11 mouse cellular contexts compared by ENCODE assay signal in genomic region chr11:115208776-115209732, GRCm38 (mm10). TPM values are rescaled to one million over a fixed set of nuclear protein-coding genes. Genes with fewer than 3 reads are reported as not detected.
DNase-seq lines count a peak whose midpoint lies in the region; ATAC-seq and TF ChIP-seq lines count a peak whose summit lies in the region.
"Had no signal": no experiment of that assay in that cellular context is flagged by ENCODE, and none has a peak within 500 bp of the region (broad histone marks: within the 10 kb centered on the region; RNA-seq: fewer than 3 reads in every experiment).

No protein-coding gene starts in this region.

- 0 out of 2 replicates have a peak overlapping the region, but pooled peaks have one; percentile 22 for H3K9ac ChIP-seq in heart, embryonic 11.5 days (ENCODE audit: low read depth, low read length)
- H3K9ac ChIP-seq in heart, embryonic 12.5 days: no peak overlapping the region
- H3K9ac ChIP-seq in midbrain, embryonic 13.5 days (replicated peaks): peak overlapping the region; percentile 40; the same call in 1 of the 2 replicates
- H3K9ac ChIP-seq in midbrain, embryonic 11.5 days (ENCODE audit: low read length): no peak overlapping the region
- H3K9ac ChIP-seq: liver, embryonic 14.5 days had no signal

- DNase-seq in midbrain, embryonic 11.5 days (ENCODE audit: low spot score, missing footprints): no peak
- no peak for DNase-seq in kidney, adult 18-20 months
- no peak for DNase-seq in kidney, adult 11 months
- DNase-seq: kidney, adult 2 months; thymus, postnatal 4 days had no signal

- no peaks in the 10 kb centered on the region for H3K9me3 ChIP-seq in heart, embryonic 11.5 days (replicated peaks; ENCODE audit: control insufficient read depth, low read length)
- no peaks in the 10 kb centered on the region for H3K9me3 ChIP-seq in heart, embryonic 12.5 days (replicated peaks)
- H3K9me3 ChIP-seq in midbrain, embryonic 13.5 days: no peaks in the 10 kb centered on the region
- H3K9me3 ChIP-seq in midbrain, embryonic 11.5 days (ENCODE audit: control insufficient read depth, low read length): no peaks in the 10 kb centered on the region

- no peak for TF ChIP-seq CTCF in olfactory bulb, adult 2 months (IDR thresholded peaks at IDR 0.05; ENCODE audit: insufficient read depth, low read depth, low read length)

- WGBS in heart, embryonic 11.5 days (ENCODE audit: insufficient replicate concordance): 76% methylated on average over 25 of the region's 25 CpGs
- 73% methylated on average over 25 of the region's 25 CpGs for WGBS in heart, embryonic 12.5 days
- WGBS in midbrain, embryonic 13.5 days: 83% methylated on average over 25 of the region's 25 CpGs
- 79% methylated on average over 25 of the region's 25 CpGs for WGBS in midbrain, embryonic 11.5 days
- WGBS in olfactory bulb, adult 2 months: 81% methylated on average over 25 of the region's 25 CpGs

- H3K4me1 ChIP-seq in heart, embryonic 11.5 days (ENCODE audit: control insufficient read depth, insufficient read depth, low read length): peaks cover 22% of the 10 kb centered on the region
- H3K4me1 ChIP-seq in heart, embryonic 12.5 days (replicated peaks): peaks cover 24% of the 10 kb centered on the region
- peaks cover 18% of the 10 kb centered on the region for H3K4me1 ChIP-seq in midbrain, embryonic 13.5 days (replicated peaks)
- H3K4me1 ChIP-seq in midbrain, embryonic 11.5 days (ENCODE audit: control insufficient read depth, insufficient read depth, low read length): no peaks in the 10 kb centered on the region; the same call in 1 of the 2 replicates
- peaks cover 45% of the 10 kb centered on the region for H3K4me1 ChIP-seq in olfactory bulb, adult 2 months (ENCODE audit: control insufficient read depth, insufficient read depth, low read length)

- H3K4me3 ChIP-seq in heart, embryonic 11.5 days (ENCODE audit: low read depth, low read length): no peak overlapping the region
- no peak overlapping the region for H3K4me3 ChIP-seq in heart, embryonic 12.5 days
- no peak overlapping the region for H3K4me3 ChIP-seq in midbrain, embryonic 13.5 days (replicated peaks)
- H3K4me3 ChIP-seq in midbrain, embryonic 11.5 days (ENCODE audit: low read depth, low read length): no peak overlapping the region
- H3K4me3 ChIP-seq in olfactory bulb, adult 2 months (ENCODE audit: insufficient read depth, low read depth, low read length): no peak overlapping the region

- TF ChIP-seq POLR2A in olfactory bulb, adult 2 months (IDR thresholded peaks at IDR 0.05; ENCODE audit: insufficient read depth, low read depth, low read length): no peak

- H3K27ac ChIP-seq in heart, embryonic 11.5 days (ENCODE audit: low read depth, low read length): no peak overlapping the region
- H3K27ac ChIP-seq in heart, embryonic 12.5 days (ENCODE audit: poor library complexity, severe bottlenecking): no peak overlapping the region
- H3K27ac ChIP-seq in midbrain, embryonic 13.5 days: no peak overlapping the region
- no peak overlapping the region for H3K27ac ChIP-seq in midbrain, embryonic 11.5 days (ENCODE audit: low read depth, low read length)
- H3K27ac ChIP-seq in olfactory bulb, adult 2 months (ENCODE audit: insufficient read depth, low read depth, low read length): peak overlapping the region; percentile 11; the same call in 1 of the 2 replicates
- H3K27ac ChIP-seq: liver, embryonic 14.5 days had no signal

- H3K27me3 ChIP-seq in heart, embryonic 11.5 days (ENCODE audit: control insufficient read depth, insufficient read depth, low read length): peaks cover 8% of the 10 kb centered on the region; the same call in 1 of the 2 replicates
- H3K27me3 ChIP-seq in heart, embryonic 12.5 days (replicated peaks): peaks cover 9% of the 10 kb centered on the region; the same call in 1 of the 2 replicates
- H3K27me3 ChIP-seq in midbrain, embryonic 13.5 days: no peaks in the 10 kb centered on the region
- no peaks in the 10 kb centered on the region for H3K27me3 ChIP-seq in midbrain, embryonic 11.5 days (ENCODE audit: control insufficient read depth, insufficient read depth, low read length)

- H3K4me2 ChIP-seq in heart, embryonic 11.5 days: no peak overlapping the region
- H3K4me2 ChIP-seq in heart, embryonic 12.5 days: no peak overlapping the region
- H3K4me2 ChIP-seq in midbrain, embryonic 13.5 days (replicated peaks): no peak overlapping the region
- H3K4me2 ChIP-seq in midbrain, embryonic 11.5 days: no peak overlapping the region

- no peak for ATAC-seq in heart, embryonic 11.5 days (replicated peaks; ENCODE audit: insufficient number of reproducible peaks, low FRiP score, low TSS enrichment)
- no peak for ATAC-seq in heart, embryonic 12.5 days (ENCODE audit: insufficient number of reproducible peaks, low FRiP score)
- ATAC-seq in midbrain, embryonic 13.5 days: no peak
- ATAC-seq in midbrain, embryonic 11.5 days (ENCODE audit: low FRiP score): no peak
- peak; percentile 86 for ATAC-seq in common myeloid progenitor, adult 5-6 weeks (replicated peaks; ENCODE audit: low read depth, poor library complexity, severe bottlenecking)

- H3K36me3 ChIP-seq in heart, embryonic 11.5 days (ENCODE audit: control insufficient read depth, insufficient read depth, low read length): no peaks in the 10 kb centered on the region
- peaks cover 39% of the 10 kb centered on the region for H3K36me3 ChIP-seq in heart, embryonic 12.5 days
- H3K36me3 ChIP-seq in midbrain, embryonic 13.5 days: peaks cover 52% of the 10 kb centered on the region
- H3K36me3 ChIP-seq in midbrain, embryonic 11.5 days (ENCODE audit: control insufficient read depth, insufficient read depth, low read length): no peaks in the 10 kb centered on the region

RNA-seq across cellular contexts. Expression of gene Nat9, which starts 21.4 kb away (rescaled TPM):
- polyA plus RNA-seq in heart, embryonic 11.5 days (2014; fragmentation: Nextera tagmentation; extraction: Ambion mirVana): 13.7 and 15.7 TPM in 2 replicates
- polyA plus RNA-seq in heart, embryonic 12.5 days (2016; fragmentation: Nextera tagmentation; extraction: Ambion mirVana): 13.1 and 13.3 TPM in 2 replicates
- 20.9 and 23.7 TPM in 2 replicates for polyA plus RNA-seq in midbrain, embryonic 13.5 days (2015; fragmentation: Nextera tagmentation; extraction: Ambion mirVana)
- 17.7 and 19.2 TPM in 2 replicates for polyA plus RNA-seq in midbrain, embryonic 11.5 days (2014; fragmentation: Nextera tagmentation; extraction: Ambion mirVana)
- 17.2 and 19.7 TPM in 2 replicates for total RNA-seq in common myeloid progenitor, adult 5-6 weeks (2017)
- polyA plus RNA-seq in olfactory bulb, adult 2 months (2012; ENCODE audit: insufficient read depth, insufficient read length, low replicate concordance, missing spikeins): not detected in 2 replicates

RNA-seq across cellular contexts. Expression of gene Tmem104, which starts 21.8 kb away (rescaled TPM):
- polyA plus RNA-seq in heart, embryonic 11.5 days (2014; fragmentation: Nextera tagmentation; extraction: Ambion mirVana): 7.5 and 8.2 TPM in 2 replicates
- polyA plus RNA-seq in heart, embryonic 12.5 days (2016; fragmentation: Nextera tagmentation; extraction: Ambion mirVana): 8.4 TPM in 2 replicates
- 10.3 and 10.7 TPM in 2 replicates for polyA plus RNA-seq in midbrain, embryonic 13.5 days (2015; fragmentation: Nextera tagmentation; extraction: Ambion mirVana)
- polyA plus RNA-seq in midbrain, embryonic 11.5 days (2014; fragmentation: Nextera tagmentation; extraction: Ambion mirVana): 6.2 and 9.2 TPM in 2 replicates
- 2.2 and 3.7 TPM in 2 replicates for total RNA-seq in common myeloid progenitor, adult 5-6 weeks (2017)
- polyA plus RNA-seq in olfactory bulb, adult 2 months (2012; ENCODE audit: insufficient read depth, insufficient read length, low replicate concordance, missing spikeins): not detected in 2 replicates

RNA-seq across cellular contexts. Expression of gene Slc9a3r1, which starts 45.9 kb away (rescaled TPM):
- polyA plus RNA-seq in heart, embryonic 11.5 days (2014; fragmentation: Nextera tagmentation; extraction: Ambion mirVana): 26.4 and 31.1 TPM in 2 replicates
- 21.0 and 22.2 TPM in 2 replicates for polyA plus RNA-seq in heart, embryonic 12.5 days (2016; fragmentation: Nextera tagmentation; extraction: Ambion mirVana)
- 30.4 and 34.3 TPM in 2 replicates for polyA plus RNA-seq in midbrain, embryonic 13.5 days (2015; fragmentation: Nextera tagmentation; extraction: Ambion mirVana)
- polyA plus RNA-seq in midbrain, embryonic 11.5 days (2014; fragmentation: Nextera tagmentation; extraction: Ambion mirVana): 26.8 and 32.0 TPM in 2 replicates
- total RNA-seq in common myeloid progenitor, adult 5-6 weeks (2017): 45.5 and 53.4 TPM in 2 replicates
- polyA plus RNA-seq in olfactory bulb, adult 2 months (2012; ENCODE audit: insufficient read depth, insufficient read length, low replicate concordance, missing spikeins): 241 TPM in 1 of 2 replicates, not detected in the other

RNA-seq across cellular contexts. Expression of gene Grin2c, which starts 58.0 kb away (rescaled TPM):
- 0.13 TPM in 1 of 2 replicates, not detected in the other for polyA plus RNA-seq in heart, embryonic 11.5 days (2014; fragmentation: Nextera tagmentation; extraction: Ambion mirVana)
- polyA plus RNA-seq in heart, embryonic 12.5 days (2016; fragmentation: Nextera tagmentation; extraction: Ambion mirVana): 0.15 and 0.21 TPM in 2 replicates
- 0.06 and 0.12 TPM in 2 replicates for polyA plus RNA-seq in midbrain, embryonic 13.5 days (2015; fragmentation: Nextera tagmentation; extraction: Ambion mirVana)
- 0.04 and 0.18 TPM in 2 replicates for polyA plus RNA-seq in midbrain, embryonic 11.5 days (2014; fragmentation: Nextera tagmentation; extraction: Ambion mirVana)
- not detected in 2 replicates for total RNA-seq in common myeloid progenitor, adult 5-6 weeks (2017)
- not detected in 2 replicates for polyA plus RNA-seq in olfactory bulb, adult 2 months (2012; ENCODE audit: insufficient read depth, insufficient read length, low replicate concordance, missing spikeins)

Comparison
In these comparisons a context has a peak if more than half of its experiments do, and no peak if none do; other contexts are left out.
1. H3K9ac ChIP-seq: peak in heart, embryonic 11.5 days (single experiment) and midbrain, embryonic 13.5 days (single experiment); none in heart, embryonic 12.5 days (single experiment) and midbrain, embryonic 11.5 days (single experiment).
2. RNA of gene Nat9, which starts 21.4 kb away (polyA plus RNA-seq): 20.9 to 23.7 TPM in midbrain, embryonic 13.5 days, 17.7 to 19.2 TPM in midbrain, embryonic 11.5 days, 13.7 to 15.7 TPM in heart, embryonic 11.5 days and 13.1 to 13.3 TPM in heart, embryonic 12.5 days; not detected in olfactory bulb, adult 2 months; every median in the first group is over 10 times any median in the second.